Mouse (Mus musculus): ENCODE data around the gene Gast. TPM values are rescaled to one million over a fixed set of nuclear protein-coding genes. Genes with fewer than 3 reads are reported as not detected.

Gene Gast
- 1.1 TPM in 1 of 2 replicates, not detected in the other for polyA plus RNA-seq (2016; fragmentation: Nextera tagmentation; extraction: Ambion mirVana)

DNA sequence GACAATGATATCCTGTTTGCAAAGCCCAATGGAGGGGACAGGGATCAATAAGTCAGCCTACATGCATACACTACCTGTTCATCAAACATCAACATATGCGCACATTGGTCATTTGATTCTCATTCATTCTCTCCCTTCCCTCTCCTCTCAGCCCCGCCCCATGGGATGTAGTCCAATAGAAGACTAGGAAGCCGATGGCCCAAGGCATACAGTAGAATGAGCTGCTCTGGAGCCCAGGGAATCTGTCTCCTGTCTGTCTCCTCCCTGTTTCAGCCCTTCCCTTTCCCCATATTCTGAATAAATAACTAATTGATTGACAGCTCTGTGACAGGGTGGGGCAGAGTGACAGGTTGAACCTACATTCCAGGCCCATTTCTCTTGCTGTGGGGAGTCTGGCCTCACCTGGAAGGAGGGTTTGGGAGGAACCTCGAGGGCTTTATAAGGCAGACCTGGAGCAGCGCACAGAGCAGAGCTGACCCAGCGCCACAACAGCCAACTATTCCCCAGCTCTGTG lies at the start of gene Gast:
Gene Gast (plus strand): TSS at position 464 of the 514 bp plus-strand sequence.
- Histone ChIP-seq H3K4me1 (peaks cover 50% of the 10 kb centered on the region), H3K27me3 (peaks cover 10% of the 10 kb centered on the region), H3K4me2 (no peak within 1 kb of the TSS), H3K9ac (no peak within 1 kb of the TSS), H3K27ac (peak within 1 kb of the TSS; percentile 90), H3K9me3 (no peaks in the 10 kb centered on the region), H3K36me3 (replicated peaks) (no peaks in the 10 kb centered on the region), H3K4me3 (replicated peaks) (no peak within 1 kb of the TSS)
- no peak for ATAC-seq (ENCODE audit: low FRiP score)
- WGBS: 78% methylated on average over 6 of the region's 6 CpGs

DNA sequence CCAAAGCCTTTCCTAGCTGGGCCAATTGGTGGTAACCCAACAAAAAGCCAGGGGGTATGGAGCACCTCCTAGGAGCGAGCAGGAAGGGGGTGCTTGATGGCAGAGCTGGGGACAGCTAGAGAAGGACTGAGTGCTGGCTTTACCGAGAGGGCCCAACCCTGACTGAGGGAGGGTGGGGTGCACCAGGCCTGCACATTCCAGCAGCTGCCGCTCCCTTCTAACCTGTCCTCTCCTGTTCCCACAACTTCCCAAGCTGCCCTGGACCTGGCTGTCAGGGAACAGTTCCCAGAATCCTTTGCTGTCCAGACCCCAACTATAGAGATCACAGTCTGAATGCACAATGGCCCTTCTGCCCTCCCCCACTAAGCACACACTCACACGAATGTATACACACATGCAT lies 49.2 kb upstream of the Gast start:
- 79% methylated on average over 4 of the region's 4 CpGs for WGBS
- no peak for ATAC-seq (ENCODE audit: low FRiP score)
- Histone ChIP-seq H3K36me3 (replicated peaks) (no peaks in the 10 kb centered on the region), H3K4me1 (0 out of 2 replicates have a peak, but pooled peaks cover 13% of the 10 kb centered on the region), H3K4me2 (no peak overlapping the region), H3K9me3 (no peaks in the 10 kb centered on the region), H3K27ac (no peak overlapping the region), H3K9ac (no peak overlapping the region), H3K27me3 (no peaks in the 10 kb centered on the region), H3K4me3 (replicated peaks) (no peak overlapping the region)

DNA sequence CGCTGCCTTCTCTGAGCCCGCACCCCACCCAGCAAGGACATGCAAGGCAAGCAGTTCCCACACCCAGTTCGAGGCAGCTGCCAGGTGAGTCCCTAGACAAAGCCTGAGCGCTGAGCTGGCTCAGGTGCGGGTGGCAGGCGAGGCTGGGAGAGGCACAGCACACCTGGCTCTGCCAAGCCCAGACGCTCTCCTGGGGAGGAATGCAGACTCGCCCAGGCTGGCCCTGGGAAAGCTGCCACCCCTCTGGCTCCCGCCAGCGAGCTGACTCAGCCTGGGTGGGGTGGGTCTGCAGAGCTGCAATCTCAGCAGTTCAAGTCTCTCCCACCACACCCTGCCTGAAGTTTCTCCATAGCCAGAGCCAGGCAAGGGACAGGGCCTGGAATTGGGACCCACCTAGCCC lies 47.2 kb upstream of the Gast start:
- H3K4me3 ChIP-seq (replicated peaks): no peak overlapping the region
- H3K27me3 ChIP-seq: no peaks in the 10 kb centered on the region
- 31% methylated on average over 10 of the region's 10 CpGs for WGBS
- H3K36me3 ChIP-seq (replicated peaks): no peaks in the 10 kb centered on the region
- no peak overlapping the region for H3K27ac ChIP-seq
- no peak for ATAC-seq (ENCODE audit: low FRiP score)
- H3K9ac ChIP-seq: no peak overlapping the region
- peaks cover 15% of the 10 kb centered on the region; the same call in 1 of the 2 replicates for H3K4me1 ChIP-seq
- H3K4me2 ChIP-seq: no peak overlapping the region
- no peaks in the 10 kb centered on the region for H3K9me3 ChIP-seq

DNA sequence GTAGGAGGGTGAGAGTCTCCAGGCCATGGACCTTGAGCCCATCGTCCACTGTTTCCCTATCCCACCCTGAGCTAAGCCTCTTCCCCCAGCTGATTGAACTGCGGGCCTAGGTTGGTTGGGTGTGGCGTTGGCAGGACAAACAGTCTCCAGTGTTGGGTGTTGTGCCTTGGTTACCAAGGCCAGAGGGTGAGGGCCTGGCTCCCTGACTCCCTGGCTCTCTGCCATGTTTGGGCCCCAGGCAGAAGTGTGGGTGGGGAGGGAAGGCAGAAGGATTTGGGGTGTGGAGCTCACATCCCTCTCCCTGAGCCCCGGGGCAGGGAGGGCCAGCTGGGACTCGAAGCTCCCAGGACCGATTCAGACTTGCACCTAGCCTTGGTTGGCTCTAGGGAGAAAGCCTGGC lies 45.3 kb upstream of the Gast start:
- 93% methylated on average over 6 of the region's 6 CpGs for WGBS
- no peak for ATAC-seq (ENCODE audit: low FRiP score)

DNA sequence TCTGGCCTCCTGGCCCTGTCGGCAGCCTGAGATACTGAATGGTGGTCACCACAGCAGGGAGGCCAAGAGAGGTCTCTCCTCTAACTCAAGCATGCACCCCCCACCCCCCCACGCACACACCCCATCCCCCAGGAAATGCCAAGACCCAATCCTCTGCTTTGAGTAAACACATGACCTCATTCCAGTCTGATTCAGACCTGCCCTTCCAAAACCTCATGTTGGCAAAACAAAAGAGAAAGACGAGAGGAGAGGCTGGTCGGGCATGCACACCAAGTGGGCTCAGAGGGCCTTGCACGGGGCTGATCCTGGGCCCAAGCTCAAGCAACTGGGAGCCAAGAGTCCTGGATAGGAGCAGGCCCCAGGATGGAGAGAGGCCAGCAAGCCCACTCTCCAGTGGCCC lies 44.0 kb upstream of the Gast start:
- 33% methylated on average over 5 of the region's 5 CpGs for WGBS
- no peak overlapping the region for H3K27ac ChIP-seq
- H3K4me1 ChIP-seq: peaks cover 20% of the 10 kb centered on the region
- no peaks in the 10 kb centered on the region for H3K9me3 ChIP-seq
- H3K36me3 ChIP-seq (replicated peaks): no peaks in the 10 kb centered on the region
- H3K4me3 ChIP-seq (replicated peaks): no peak overlapping the region
- ATAC-seq (ENCODE audit: low FRiP score): no peak
- H3K4me2 ChIP-seq: no peak overlapping the region
- H3K27me3 ChIP-seq: no peaks in the 10 kb centered on the region
- 0 out of 2 replicates have a peak overlapping the region, but pooled peaks have one; percentile 12 for H3K9ac ChIP-seq

More for the DNA sequence above, 45.3 kb upstream of the Gast start:
- no peak overlapping the region for H3K27ac ChIP-seq
- H3K4me2 ChIP-seq: no peak overlapping the region
- no peak overlapping the region for H3K9ac ChIP-seq
- no peaks in the 10 kb centered on the region for H3K9me3 ChIP-seq
- no peaks in the 10 kb centered on the region for H3K27me3 ChIP-seq
- H3K36me3 ChIP-seq (replicated peaks): no peaks in the 10 kb centered on the region
- H3K4me1 ChIP-seq: peaks cover 20% of the 10 kb centered on the region
- H3K4me3 ChIP-seq (replicated peaks): no peak overlapping the region

DNA sequence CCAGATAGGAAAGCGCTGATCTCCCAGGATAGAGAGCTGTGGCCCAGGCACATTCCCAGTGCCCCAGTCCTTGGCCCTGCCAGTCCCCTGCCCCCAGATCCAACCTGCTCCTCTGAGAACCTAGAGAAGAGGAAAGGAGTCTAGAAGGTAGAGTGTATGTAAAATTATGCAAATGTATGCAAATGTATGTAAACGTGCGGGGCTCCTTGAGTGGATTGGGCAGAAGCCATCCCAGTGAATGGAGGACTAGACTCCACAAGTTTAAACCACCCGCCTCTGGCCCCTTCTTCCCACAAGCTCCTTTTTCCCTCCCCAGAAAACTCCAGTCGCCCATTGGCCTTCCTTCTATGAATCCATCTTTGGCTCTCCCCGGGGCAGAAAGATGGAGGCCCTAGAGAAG lies 41.3 kb upstream of the Gast start:
- Histone ChIP-seq H3K4me1 (peaks cover 14% of the 10 kb centered on the region), H3K4me3 (replicated peaks) (no peak overlapping the region), H3K9me3 (no peaks in the 10 kb centered on the region), H3K36me3 (replicated peaks) (no peaks in the 10 kb centered on the region), H3K4me2 (no peak overlapping the region), H3K9ac (no peak overlapping the region), H3K27ac (no peak overlapping the region), H3K27me3 (0 out of 2 replicates have a peak, but pooled peaks cover 4% of the 10 kb centered on the region)
- 42% methylated on average over 6 of the region's 6 CpGs for WGBS
- no peak for ATAC-seq (ENCODE audit: low FRiP score)

DNA sequence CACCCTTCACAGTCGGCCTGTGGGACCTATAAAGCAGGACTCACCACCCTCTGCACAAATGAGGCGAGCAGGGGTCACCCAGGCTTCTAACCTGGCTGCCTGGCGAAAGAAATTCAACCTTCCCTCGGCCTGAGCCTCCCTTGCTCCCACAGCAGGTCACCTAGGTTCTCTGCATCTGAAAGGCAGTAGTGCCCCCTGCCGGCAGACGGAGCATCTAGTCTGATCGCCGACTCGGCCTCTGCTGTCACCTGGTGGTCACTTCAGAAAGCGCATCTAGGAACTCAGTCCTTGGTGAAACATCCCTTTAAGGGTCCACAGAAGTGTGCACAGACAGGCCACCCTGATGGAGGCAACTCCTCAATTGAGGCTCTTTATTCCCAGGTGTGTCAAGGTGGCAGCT lies 38.9 kb upstream of the Gast start:
- Histone ChIP-seq H3K4me3 (replicated peaks) (no peak overlapping the region), H3K27me3 (0 out of 2 replicates have a peak, but pooled peaks cover 4% of the 10 kb centered on the region), H3K9me3 (no peaks in the 10 kb centered on the region), H3K9ac (no peak overlapping the region), H3K36me3 (replicated peaks) (no peaks in the 10 kb centered on the region), H3K4me1 (peaks cover 16% of the 10 kb centered on the region), H3K27ac (no peak overlapping the region), H3K4me2 (peak overlapping the region; percentile 19; the same call in 1 of the 2 replicates)
- WGBS: 4% methylated on average over 10 of the region's 10 CpGs
- ATAC-seq (ENCODE audit: low FRiP score): peak; percentile 35; the same call in 1 of the 2 replicates

DNA sequence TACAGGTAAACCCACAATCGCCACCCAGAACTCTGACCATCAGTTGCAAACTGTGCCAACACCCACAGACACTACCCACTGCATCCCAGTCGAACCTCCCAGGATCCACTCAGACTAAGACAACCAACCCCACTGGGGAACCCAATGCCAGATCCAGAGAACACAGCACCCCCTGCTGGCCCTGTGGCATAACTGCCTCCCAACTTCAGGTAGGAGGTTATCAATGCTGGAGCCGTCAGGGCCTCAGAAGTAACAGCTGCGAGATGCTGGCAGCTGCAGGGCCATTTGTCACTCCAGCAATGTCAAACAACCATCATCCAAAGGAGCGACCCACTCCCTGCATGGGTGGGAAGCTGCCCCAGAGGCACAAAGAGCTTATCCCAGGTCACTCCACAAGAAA lies 36.4 kb upstream of the Gast start:
- H3K36me3 ChIP-seq (replicated peaks): no peaks in the 10 kb centered on the region
- H3K9ac ChIP-seq: no peak overlapping the region
- WGBS: 41% methylated on average over 5 of the region's 5 CpGs
- no peak overlapping the region for H3K4me3 ChIP-seq (replicated peaks)
- peak overlapping the region; percentile 40 for H3K4me2 ChIP-seq
- peaks cover 9% of the 10 kb centered on the region for H3K4me1 ChIP-seq
- H3K27ac ChIP-seq: no peak overlapping the region
- no peaks in the 10 kb centered on the region for H3K9me3 ChIP-seq
- 0 out of 2 replicates have a peak, but pooled peaks cover 4% of the 10 kb centered on the region for H3K27me3 ChIP-seq
- ATAC-seq (ENCODE audit: low FRiP score): no peak

DNA sequence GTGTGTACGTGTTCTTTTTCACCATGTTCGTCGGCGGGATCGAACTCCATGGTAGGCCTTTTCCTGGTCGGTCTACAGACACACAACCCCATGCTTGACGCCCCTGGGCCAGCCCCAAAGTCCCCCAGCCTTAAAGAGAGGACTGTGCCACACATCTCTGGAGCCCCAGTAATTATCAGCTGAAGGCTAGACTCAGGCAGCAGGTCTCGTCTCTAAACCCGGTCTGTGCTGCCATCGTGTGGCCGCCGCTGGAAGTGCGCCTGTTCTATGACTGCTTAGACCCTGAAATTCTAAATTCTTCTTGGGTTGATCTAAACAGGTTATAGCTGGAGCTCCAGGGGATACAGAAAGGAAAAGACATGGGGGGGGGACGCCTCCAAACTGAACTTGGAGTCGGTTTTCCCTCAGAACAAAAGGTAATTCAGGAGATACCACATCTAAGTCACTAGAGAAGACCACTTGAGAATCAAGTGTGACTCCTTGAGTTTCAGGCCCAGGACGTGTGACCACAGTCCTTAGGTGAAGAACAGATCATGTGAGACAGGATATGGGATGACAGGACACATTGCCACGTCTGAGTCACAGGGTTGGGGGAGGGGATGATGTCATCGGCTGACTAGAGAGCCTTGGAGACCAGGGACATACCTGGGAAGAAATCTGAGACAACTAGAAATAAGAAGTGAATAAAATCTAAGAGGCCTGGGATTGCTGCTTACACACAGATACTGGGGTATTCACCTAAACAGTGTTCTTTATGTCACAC lies 35.8 kb upstream of the Gast start:
- peak overlapping the region; percentile 40 for H3K4me2 ChIP-seq
- H3K27me3 ChIP-seq: 0 out of 2 replicates have a peak, but pooled peaks cover 4% of the 10 kb centered on the region
- H3K9me3 ChIP-seq: no peaks in the 10 kb centered on the region
- H3K27ac ChIP-seq: no peak overlapping the region
- H3K4me1 ChIP-seq: peaks cover 3% of the 10 kb centered on the region
- no peaks in the 10 kb centered on the region for H3K36me3 ChIP-seq (replicated peaks)
- H3K9ac ChIP-seq: no peak overlapping the region
- H3K4me3 ChIP-seq (replicated peaks): no peak overlapping the region
- ATAC-seq (ENCODE audit: low FRiP score): peak; percentile 33; the same call in 1 of the 2 replicates
- WGBS: 20% methylated on average over 18 of the region's 18 CpGs

DNA sequence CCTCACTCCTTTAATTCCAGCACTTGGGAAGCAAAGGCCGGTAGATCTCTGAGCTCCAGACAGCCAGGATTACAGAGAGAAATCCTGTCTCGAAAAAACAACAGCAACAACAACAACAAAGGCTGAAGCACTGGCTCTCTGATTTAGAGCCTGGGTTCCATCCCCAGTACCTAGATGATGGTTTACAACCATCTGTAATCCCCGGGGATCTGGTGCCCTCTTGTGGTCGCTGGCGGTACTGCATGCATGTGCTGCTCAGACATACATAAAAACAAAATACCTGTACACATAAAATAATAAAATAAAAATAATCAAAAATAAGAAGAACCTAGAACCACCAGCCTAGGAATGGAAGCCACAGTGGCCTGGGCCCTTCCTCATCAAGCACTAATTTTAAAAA lies 33.9 kb upstream of the Gast start:
- 0 out of 2 replicates have a peak, but pooled peaks have one; percentile 11 for ATAC-seq (ENCODE audit: low FRiP score)
- 7% methylated on average over 5 of the region's 5 CpGs for WGBS
- Histone ChIP-seq H3K36me3 (replicated peaks) (no peaks in the 10 kb centered on the region), H3K4me1 (peaks cover 3% of the 10 kb centered on the region; the same call in 1 of the 2 replicates), H3K27me3 (0 out of 2 replicates have a peak, but pooled peaks cover 4% of the 10 kb centered on the region), H3K4me3 (replicated peaks) (no peak overlapping the region), H3K27ac (no peak overlapping the region), H3K9me3 (no peaks in the 10 kb centered on the region), H3K9ac (no peak overlapping the region), H3K4me2 (no peak overlapping the region)

DNA sequence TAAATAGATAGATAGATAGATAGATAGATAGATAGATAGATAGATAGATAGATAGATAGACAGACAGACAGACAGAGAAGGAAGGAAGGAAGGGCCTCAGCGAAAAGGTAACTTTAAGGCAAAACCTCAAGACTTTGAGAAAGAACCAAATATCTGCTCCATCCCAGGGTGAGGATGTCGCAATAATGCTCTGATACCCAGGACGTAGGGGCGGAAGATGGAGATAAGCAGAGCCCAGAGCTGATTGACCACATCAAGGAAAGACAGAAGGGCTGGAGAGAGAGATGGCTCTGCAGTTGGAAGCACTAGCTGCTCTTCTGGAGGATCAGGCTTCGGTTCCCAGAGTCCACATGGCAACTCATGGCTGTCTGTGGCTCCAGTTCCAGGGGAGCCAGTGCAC lies 32.9 kb upstream of the Gast start:
- no peaks in the 10 kb centered on the region for H3K36me3 ChIP-seq (replicated peaks)
- 94% methylated on average over 5 of the region's 5 CpGs for WGBS
- H3K9me3 ChIP-seq: no peaks in the 10 kb centered on the region
- no peak for ATAC-seq (ENCODE audit: low FRiP score)
- H3K9ac ChIP-seq: no peak overlapping the region
- H3K27ac ChIP-seq: no peak overlapping the region
- peaks cover 3% of the 10 kb centered on the region; the same call in 1 of the 2 replicates for H3K4me1 ChIP-seq
- 0 out of 2 replicates have a peak, but pooled peaks cover 4% of the 10 kb centered on the region for H3K27me3 ChIP-seq
- H3K4me2 ChIP-seq: no peak overlapping the region
- no peak overlapping the region for H3K4me3 ChIP-seq (replicated peaks)

DNA sequence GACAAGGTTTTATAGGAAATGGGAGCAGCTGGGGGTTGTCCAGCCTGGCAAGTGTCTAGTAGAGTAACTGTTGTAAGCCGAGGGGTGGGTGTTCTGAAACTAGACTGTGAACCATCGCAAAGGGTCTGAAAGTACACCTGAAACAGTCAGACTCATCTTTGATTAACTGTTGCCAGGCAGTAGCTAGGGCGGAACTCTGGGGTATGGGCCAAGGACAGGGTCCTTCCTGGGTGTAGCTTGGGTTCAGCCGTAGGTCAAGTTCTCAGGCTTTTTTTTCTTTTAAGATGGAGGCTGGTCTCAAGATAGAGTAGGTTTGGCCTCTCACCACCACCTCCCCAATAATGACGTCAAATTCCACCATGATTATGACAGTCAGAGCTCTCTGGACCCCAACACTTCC lies 26.3 kb upstream of the Gast start:
- ATAC-seq (ENCODE audit: low FRiP score): no peak
- no peak overlapping the region for H3K9ac ChIP-seq
- H3K36me3 ChIP-seq (replicated peaks): no peaks in the 10 kb centered on the region
- H3K27me3 ChIP-seq: no peaks in the 10 kb centered on the region
- H3K4me1 ChIP-seq: no peaks in the 10 kb centered on the region; the same call in 1 of the 2 replicates
- no peaks in the 10 kb centered on the region for H3K9me3 ChIP-seq
- H3K4me3 ChIP-seq (replicated peaks): no peak overlapping the region
- H3K4me2 ChIP-seq: no peak overlapping the region
- 92% methylated on average over 5 of the region's 5 CpGs for WGBS
- no peak overlapping the region for H3K27ac ChIP-seq

Data from forebrain, embryonic 12.5 days (tissue).